Mouse (Mus musculus): Measurements from ENCODE around the gene Prorsd1. TPM values are rescaled to one million over a fixed set of nuclear protein-coding genes. Genes with fewer than 3 reads are reported as not detected.

The Prorsd1 gene
- 2.8 and 3.8 TPM in 2 replicates for polyA plus RNA-seq (2012; rRNA removed)

DNA sequence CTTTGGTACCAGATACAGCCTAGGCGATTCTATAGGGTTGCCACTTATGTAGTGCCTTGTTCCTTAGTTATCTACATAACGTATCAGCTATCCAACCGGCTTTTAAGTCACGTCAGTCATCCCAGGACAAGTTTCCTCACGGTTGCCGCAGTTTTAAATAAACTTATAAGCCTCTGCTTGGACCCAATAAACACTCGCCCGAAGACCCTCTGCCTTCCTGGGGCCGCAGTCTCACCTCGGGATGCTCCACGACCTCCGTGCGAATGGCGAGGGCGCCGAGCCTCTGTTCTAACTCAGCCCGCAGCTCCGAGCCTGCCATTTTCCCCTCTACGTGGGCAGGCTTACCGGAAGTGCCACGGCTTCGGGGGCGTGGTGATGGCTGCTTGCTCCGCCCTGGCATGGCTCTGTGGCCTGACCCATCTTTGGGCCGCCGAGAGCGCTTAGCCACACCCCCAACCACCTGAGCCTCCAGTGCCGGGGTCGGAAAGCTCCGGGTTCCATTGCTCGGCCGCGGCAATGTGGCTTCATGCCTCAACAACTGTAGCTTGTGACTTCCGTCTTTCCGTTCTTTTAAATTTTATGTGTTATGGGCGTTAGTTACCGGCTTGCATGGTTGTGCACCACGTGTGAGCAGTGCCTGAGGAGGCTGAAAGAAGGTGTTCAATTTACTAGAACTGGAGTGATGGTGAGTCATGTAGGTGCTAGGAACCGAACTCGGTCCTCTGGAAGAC lies at the start of gene Prorsd1:
TSS of gene Prorsd1 (minus strand) at position 352 of the 731 bp plus-strand sequence.

DNA sequence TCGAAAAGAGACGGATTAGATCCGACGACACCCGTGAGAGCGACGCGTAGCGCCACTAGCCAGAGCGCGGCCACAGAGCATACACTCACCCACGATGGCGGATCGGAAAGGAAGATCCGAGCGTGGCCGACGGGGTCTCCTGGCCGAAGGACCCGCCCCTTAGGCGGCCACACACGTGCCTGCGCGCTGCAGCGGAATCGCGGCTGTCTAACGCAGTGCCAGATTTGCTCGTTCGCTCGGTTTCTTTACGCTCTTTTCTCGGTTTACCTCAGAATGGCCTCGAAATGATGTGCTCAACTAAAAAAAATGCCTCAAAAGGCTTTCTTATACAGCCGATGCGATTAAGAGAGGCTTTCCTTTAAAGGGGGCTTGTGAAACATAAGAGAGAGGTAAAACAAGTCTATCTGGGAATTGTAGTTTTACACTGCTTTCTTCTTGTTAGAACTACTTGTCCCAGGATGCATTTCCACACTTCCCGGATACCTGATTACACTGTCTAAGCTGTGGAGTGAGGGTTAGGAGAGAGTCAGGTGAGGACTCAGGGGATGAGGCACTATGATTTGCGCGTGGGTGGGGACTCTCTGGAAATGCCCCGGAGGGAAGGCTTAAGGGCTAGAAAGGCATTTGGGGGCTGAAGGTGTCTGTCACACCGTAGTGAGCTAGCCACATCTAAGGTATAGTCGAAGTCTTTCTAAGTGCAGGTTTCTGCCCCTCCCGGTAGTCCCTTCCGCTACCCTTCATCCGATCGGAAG lies 33.1 kb upstream of the Prorsd1 start, which contains the start of the genes Clhc1 and Rps27a:
TSS of gene Clhc1 (plus strand) at position 199 of the 752 bp plus-strand sequence.
TSS of gene Rps27a (minus strand) at position 358 of the 752 bp plus-strand sequence.

GRCm38 (mm10) chr11:29525988-29526794 lies 11.4 kb upstream of the Prorsd1 start, which contains the start of gene Mtif2:
TSS of gene Mtif2 (plus strand) at chr11:29526408.

Other genes starting within 250 kb of the Prorsd1 start
- 30.8 and 31.5 TPM in 2 replicates for gene Ccdc88a, start 141.4 kb downstream of the Prorsd1 start, polyA plus RNA-seq (2012; rRNA removed)
- 28.5 and 31.2 TPM in 2 replicates for gene Mtif2, start 11.4 kb upstream of the Prorsd1 start, polyA plus RNA-seq (2012; rRNA removed)
- 0.12 and 0.19 TPM in 2 replicates for gene Clhc1, start 32.9 kb upstream of the Prorsd1 start, polyA plus RNA-seq (2012; rRNA removed)
- gene Rps27a, start 33.1 kb upstream of the Prorsd1 start, polyA plus RNA-seq (2012; rRNA removed), result 1,032 and 1,072 TPM in 2 replicates
- 407 and 440 TPM in 2 replicates for gene Rtn4, start 177.9 kb upstream of the Prorsd1 start, polyA plus RNA-seq (2012; rRNA removed)